Mouse (Mus musculus) ES-E14 (cell line): ENCODE results near the gene Spin1. TPM values are rescaled to one million over a fixed set of nuclear protein-coding genes. Genes with fewer than 3 reads are reported as not detected.

Source experiments
- DNase-seq: peaks from one replicate; pipeline ENCODE4 v3.0.0-alpha.2; 2013; ENCODE audit warnings: low read depth, low spot score
- H3K27ac ChIP-seq: 2 replicates; pipeline ENCODE4 v1.5.1; 2012; ENCODE audit warnings: low read depth, mild to moderate bottlenecking, low read length, moderate library complexity, mixed read lengths; ENCODE audit not compliant: poor library complexity, insufficient read depth, severe bottlenecking
- H3K36me3 ChIP-seq: 2 replicates; pipeline ENCODE4 v1.6.1; 2012; ENCODE audit warnings: mild to moderate bottlenecking, low read length, moderate library complexity, mixed read lengths; ENCODE audit not compliant: control insufficient read depth, poor library complexity, insufficient read depth, severe bottlenecking
- H3K4me1 ChIP-seq, 2 experiments: fragments of 150-350 bp in 1 of 2; sonication (generic) in 1 of 2; 2 replicates each; pipeline ENCODE4 v1.6.1; 2012; ENCODE audit warnings: low read length in 2 of 2, mild to moderate bottlenecking in 1 of 2, mixed read lengths in 1 of 2; ENCODE audit not compliant: control insufficient read depth in 2 of 2, insufficient read depth in 2 of 2, poor library complexity in 1 of 2
- H3K4me3 ChIP-seq, 2 experiments: fragments of 150-350 bp in 1 of 2; sonication (generic) in 1 of 2; 2 replicates each; pipeline ENCODE4 v1.5.1; 2012; ENCODE audit warnings: low read length in 2 of 2, low read depth in 1 of 2, mild to moderate bottlenecking in 1 of 2, mixed read lengths in 1 of 2; ENCODE audit not compliant: insufficient read depth in 1 of 2, poor library complexity in 1 of 2, severe bottlenecking in 1 of 2
- H3K9ac ChIP-seq: 2 replicates; pipeline ENCODE4 v1.6.1; 2012; ENCODE audit warnings: low read depth, mild to moderate bottlenecking, low read length, mixed read lengths; ENCODE audit not compliant: poor library complexity, insufficient read depth, severe bottlenecking
- H3K9me3 ChIP-seq: fragments of 150-350 bp; sonication (generic); 2 replicates; pipeline ENCODE4 v1.6.1; 2012; ENCODE audit warnings: low read depth, mild to moderate bottlenecking, low read length; ENCODE audit not compliant: control insufficient read depth, insufficient read depth
- CHD2 ChIP-seq: IDR thresholded peaks from 2 replicates; pipeline ENCODE4 v1.6.1; 2014; ENCODE audit warnings: mild to moderate bottlenecking, low read depth, low read length, inconsistent platforms
- HCFC1 ChIP-seq: IDR thresholded peaks from 2 replicates; pipeline ENCODE4 v1.6.1; 2012; ENCODE audit warnings: low read length, inconsistent platforms, borderline replicate concordance; ENCODE audit not compliant: insufficient read depth
- MAFK ChIP-seq: IDR thresholded peaks from 2 replicates; pipeline ENCODE4 v1.6.1; 2014; ENCODE audit warnings: mild to moderate bottlenecking, low read depth, low read length, inconsistent platforms; ENCODE audit not compliant: insufficient read depth
- ZC3H11A ChIP-seq: IDR thresholded peaks from 2 replicates; pipeline ENCODE4 v1.6.1; 2012; ENCODE audit warnings: low read depth, mild to moderate bottlenecking, inconsistent platforms, low read length, borderline replicate concordance
- ZNF384 ChIP-seq: IDR thresholded peaks from 2 replicates; pipeline ENCODE4 v1.6.1; 2012; ENCODE audit warnings: low read depth, low read length, inconsistent platforms
- in situ Hi-C, 2 experiments: fragments of 600-800 bp; cut with MboI; formaldehyde crosslinking; loops; one replicate each; pipeline ENCODE4 v1.15.1; 2025; ENCODE audit warnings: low sequenced_read_pairs in 2 of 2, inconsistent platforms in 1 of 2; ENCODE audit not compliant: unreplicated experiment in 2 of 2
- total RNA-seq: library from RNA; depleted of rRNA; stranded (reverse); fragments of 300-350 nt; gene quantifications from 2 replicates; pipeline ENCODE4 v1.2.3, GENCODE M21; 2012

Gene Spin1
- total RNA-seq, 1 experiment: 36.4 TPM

- H3K9me3 ChIP-seq: no peaks in the 10 kb centered on the region
- H3K36me3 ChIP-seq: no peaks in the 10 kb centered on the region
- no peak overlapping the region for H3K9ac ChIP-seq
- H3K27ac ChIP-seq: peak overlapping the region; percentile 59
- TF ChIP-seq ZC3H11A: no peak
- TF ChIP-seq CHD2: no peak
- TF ChIP-seq ZNF384: peak; percentile 50
- TF ChIP-seq HCFC1: no peak
- TF ChIP-seq MAFK: no peak
- H3K4me3 ChIP-seq: no peak overlapping the region
- no peak for DNase-seq
- in situ Hi-C loops: no loop called here
- peaks cover 3% of the 10 kb centered on the region in 2 experiments; a peak in 2 of 4 replicates for H3K4me1 ChIP-seq
Observed at GRCm38 (mm10) chr13:51063721-51064120, 37.0 kb upstream of the Spin1 start.

GRCm38 (mm10) chr13:51064429-51064828 is 36.3 kb upstream of the Spin1 start:
- in situ Hi-C loops: no loop called here
- DNase-seq: no peak
- Histone ChIP-seq H3K4me1 (peaks cover 3% of the 10 kb centered on the region in 2 experiments; a peak in 2 of 4 replicates), H3K27ac (peak overlapping the region; percentile 22), H3K36me3 (no peaks in the 10 kb centered on the region), H3K4me3 (no peak overlapping the region), H3K9me3 (no peaks in the 10 kb centered on the region), H3K9ac (no peak overlapping the region)
- no peak for TF ChIP-seq ZC3H11A
- no peak for TF ChIP-seq ZNF384
- TF ChIP-seq CHD2: no peak
- TF ChIP-seq HCFC1: no peak
- TF ChIP-seq MAFK: no peak

GRCm38 (mm10) chr13:51071063-51071680 is 29.5 kb upstream of the Spin1 start:
- in situ Hi-C loops: no loop called here
- H3K4me3 ChIP-seq: no peak overlapping the region
- DNase-seq: no peak
- H3K9me3 ChIP-seq: no peaks in the 10 kb centered on the region
- no peak overlapping the region for H3K27ac ChIP-seq
- no peaks in the 10 kb centered on the region for H3K36me3 ChIP-seq
- H3K9ac ChIP-seq: no peak overlapping the region
- no peaks in the 10 kb centered on the region for H3K4me1 ChIP-seq
- no peak for TF ChIP-seq ZNF384
- no peak for TF ChIP-seq MAFK
- no peak for TF ChIP-seq ZC3H11A
- TF ChIP-seq CHD2: no peak
- TF ChIP-seq HCFC1: no peak

- no peak for DNase-seq
- in situ Hi-C loops: no loop called here
- H3K9me3 ChIP-seq: no peaks in the 10 kb centered on the region
- H3K27ac ChIP-seq: no peak overlapping the region
- no peak overlapping the region for H3K4me3 ChIP-seq
- no peaks in the 10 kb centered on the region for H3K36me3 ChIP-seq
- H3K9ac ChIP-seq: no peak overlapping the region
- no peaks in the 10 kb centered on the region for H3K4me1 ChIP-seq
- TF ChIP-seq ZNF384 (no peak), CHD2 (no peak), ZC3H11A (no peak), HCFC1 (no peak), MAFK (no peak)
Observed at GRCm38 (mm10) chr13:51071763-51072276, 28.9 kb upstream of the Spin1 start.
